15 mouse cellular contexts compared by ENCODE assay signal in the genomic region with DNA sequence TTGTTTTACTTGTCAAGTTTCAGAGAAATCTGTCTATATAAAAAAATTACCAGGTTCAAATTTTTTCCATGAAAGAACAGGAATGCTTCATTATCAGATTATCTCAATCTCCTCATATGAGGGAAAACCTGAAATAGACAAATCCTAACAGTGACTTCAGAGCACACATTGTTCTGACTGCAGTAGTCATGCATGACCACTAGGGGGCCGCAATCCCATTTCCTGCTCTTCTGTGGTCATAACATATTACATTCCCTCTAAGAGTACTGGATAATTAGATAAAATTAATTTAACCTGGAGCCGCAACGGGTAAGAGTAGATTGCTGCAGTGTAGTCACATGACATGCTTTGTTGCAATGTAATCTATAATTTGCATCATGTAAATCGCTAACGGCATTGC. TPM values are rescaled to one million over a fixed set of nuclear protein-coding genes. Genes with fewer than 3 reads are reported as not detected.
DNase-seq lines count a peak whose midpoint lies in the region; TF ChIP-seq lines count a peak whose summit lies in the region.
"Had no signal": no experiment of that assay in that cellular context is flagged by ENCODE, and none has a peak within 500 bp of the region (broad histone marks: within the 10 kb centered on the region; RNA-seq: fewer than 3 reads in every experiment).

No protein-coding gene starts in this region.

- WGBS in kidney, adult 2 months: 65% methylated on average over 5 of the region's 5 CpGs

- H3K4me3 ChIP-seq in kidney, adult 2 months (ENCODE audit: insufficient read depth, low read depth, low read length): no peak overlapping the region
- H3K4me3 ChIP-seq: embryonic facial prominence, embryonic 13.5 days; hindbrain, embryonic 15.5 days; limb, embryonic 12.5 days; midbrain, embryonic 15.5 days; stomach, embryonic 15.5 days had no signal

- H3K27ac ChIP-seq in kidney, adult 2 months (ENCODE audit: insufficient read depth, low read depth, low read length): no peak overlapping the region
- H3K27ac ChIP-seq: embryonic facial prominence, embryonic 13.5 days; hindbrain, embryonic 15.5 days; limb, embryonic 12.5 days; midbrain, embryonic 15.5 days; stomach, embryonic 15.5 days had no signal

- H3K36me3 ChIP-seq in kidney, adult 2 months (ENCODE audit: control insufficient read depth, insufficient read depth, low read length): no peaks in the 10 kb centered on the region
- H3K36me3 ChIP-seq: embryonic facial prominence, embryonic 13.5 days; hindbrain, embryonic 15.5 days; limb, embryonic 12.5 days; midbrain, embryonic 15.5 days; stomach, embryonic 15.5 days had no signal

- H3K27me3 ChIP-seq in kidney, adult 2 months (replicated peaks; ENCODE audit: control insufficient read depth, insufficient read depth, low read length): no peaks in the 10 kb centered on the region
- H3K27me3 ChIP-seq: embryonic facial prominence, embryonic 13.5 days; hindbrain, embryonic 15.5 days; limb, embryonic 12.5 days; midbrain, embryonic 15.5 days; stomach, embryonic 15.5 days had no signal

- H3K4me1 ChIP-seq in kidney, adult 2 months (ENCODE audit: control insufficient read depth, insufficient read depth, low read length): no peaks in the 10 kb centered on the region
- H3K4me1 ChIP-seq: embryonic facial prominence, embryonic 13.5 days; hindbrain, embryonic 15.5 days; limb, embryonic 12.5 days; midbrain, embryonic 15.5 days; stomach, embryonic 15.5 days had no signal

- TF ChIP-seq CTCF in kidney, adult 2 months (conservative IDR thresholded peaks at IDR 0.05; ENCODE audit: insufficient read depth, insufficient read length, low read depth, low read length): peak; percentile 28

- no peak for TF ChIP-seq POLR2A in kidney, adult 2 months (IDR thresholded peaks at IDR 0.05; ENCODE audit: low read depth, low read length)

- peak; percentile 2 for DNase-seq in adrenal gland, postnatal 10 days
- no peak for DNase-seq in adrenal gland, adult 8-10 months
- DNase-seq in kidney, adult 2 months: no peak
- DNase-seq in kidney, adult 18-20 months: no peak
- peak; percentile 9 for DNase-seq in ovary, postnatal 36 days (ENCODE audit: low spot score)
- no peak for DNase-seq in ovary, adult 18-20 months (ENCODE audit: low spot score)
- peak; percentile 43 for DNase-seq in retina, embryonic 14.5 days (ENCODE audit: low spot score)
- DNase-seq in spleen, postnatal 36 days (ENCODE audit: low spot score in 2 of 2): no peak
- DNase-seq: gastrocnemius, postnatal 36 days had no signal

RNA-seq across cellular contexts. Expression of a gene that starts 17.6 kb away (rescaled TPM):
- not detected for total RNA-seq in adrenal gland, postnatal 10 days (2021)
- total RNA-seq in adrenal gland, adult 8-10 months (2022): under 1 TPM in 1 of 4 experiments, not detected in 3; 0.05 TPM
- polyA plus RNA-seq in kidney, adult 2 months (2012; rRNA removed): not detected in 2 replicates
- total RNA-seq: gastrocnemius, postnatal 36 days had no signal
- polyA plus RNA-seq: C2C12; stomach, embryonic 15.5 days had no signal

Comparison
In these comparisons a context has a peak if more than half of its experiments do, and no peak if none do; other contexts are left out.
1. DNase-seq: peak in adrenal gland, postnatal 10 days (single experiment), ovary, postnatal 36 days (single experiment) and retina, embryonic 14.5 days (single experiment); none in adrenal gland, adult 8-10 months (single experiment), kidney, adult 2 months (single experiment), kidney, adult 18-20 months (single experiment), ovary, adult 18-20 months (single experiment) and spleen, postnatal 36 days (0 of 2).